Mouse (Mus musculus) CD8-positive naive resting alpha-beta T cell, adult 57 days (primary cell): ENCODE results near the gene Olfr6. TPM values are rescaled to one million over a fixed set of nuclear protein-coding genes. Genes with fewer than 3 reads are reported as not detected.

Source experiments
- total RNA-seq: library from RNA; stranded (reverse); gene quantifications from one replicate; pipeline ENCODE4 v1.2.4, GENCODE M21; 2023

The Olfr6 gene
- total RNA-seq = not detected

DNA sequence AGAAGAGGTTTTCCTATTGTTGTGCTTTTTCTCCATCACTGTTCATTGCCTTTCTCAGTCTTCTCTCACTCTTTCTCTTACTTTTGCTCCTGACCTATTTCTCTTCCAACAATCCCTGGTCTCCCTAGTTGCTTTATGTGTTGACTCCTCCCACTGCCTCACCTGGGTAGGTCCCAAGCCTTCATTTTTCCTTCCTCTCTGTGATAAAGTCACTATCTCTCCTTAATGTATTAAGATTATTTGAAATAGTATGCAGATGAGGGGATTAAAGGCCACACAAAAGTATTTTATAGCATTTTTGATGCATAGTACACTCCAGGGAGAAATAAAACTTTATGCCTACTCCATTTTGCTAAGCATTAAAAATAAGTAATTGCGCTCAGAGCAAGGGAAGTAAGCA lies at the start of gene Olfr6:
TSS of gene Olfr6 (minus strand) at position 101 of the 400 bp plus-strand sequence.

DNA sequence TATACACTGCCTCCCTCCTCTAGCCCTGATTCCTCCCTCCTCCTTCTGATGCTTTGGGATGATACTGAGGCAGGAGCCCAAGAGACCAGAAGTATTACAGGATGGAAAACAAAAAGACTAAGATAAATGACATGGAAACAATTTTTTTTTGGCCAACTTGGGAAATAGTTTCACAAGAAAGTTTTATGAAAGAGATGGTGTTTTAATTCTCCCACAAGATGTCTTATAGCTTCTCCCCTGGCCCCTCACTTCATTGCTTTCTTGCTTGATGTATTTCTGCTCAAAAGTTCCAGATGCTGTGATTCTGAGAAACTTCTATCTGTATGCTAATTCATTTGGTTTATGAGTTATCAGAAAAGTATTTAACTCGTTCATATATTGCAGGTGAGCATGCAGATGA lies 42.2 kb upstream of the Olfr6 start, which contains the start of gene Olfr2:
TSS of gene Olfr2 (minus strand) at position 101 of the 400 bp plus-strand sequence.

DNA sequence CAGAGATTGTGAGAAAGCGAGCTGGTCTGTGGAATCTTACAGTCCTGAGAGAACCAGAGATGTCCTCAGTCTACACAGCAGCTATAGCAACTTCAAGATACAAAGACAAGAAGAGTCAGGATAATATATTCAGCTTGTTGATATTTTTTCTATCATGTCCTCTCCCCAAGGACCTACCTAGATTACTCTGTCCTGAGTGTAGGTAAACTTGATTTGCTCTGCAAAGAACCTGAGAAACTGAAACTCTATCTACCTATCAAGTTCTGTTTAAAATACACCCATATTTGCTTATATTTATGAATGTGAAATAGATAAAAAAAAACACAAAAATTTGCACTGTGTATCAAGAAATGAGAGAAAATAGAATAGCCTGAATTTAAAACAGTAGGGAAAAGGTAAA lies 11.6 kb upstream of the Olfr6 start, which contains the start of gene Olfr711:
TSS of gene Olfr711 (minus strand) at position 101 of the 400 bp plus-strand sequence.

DNA sequence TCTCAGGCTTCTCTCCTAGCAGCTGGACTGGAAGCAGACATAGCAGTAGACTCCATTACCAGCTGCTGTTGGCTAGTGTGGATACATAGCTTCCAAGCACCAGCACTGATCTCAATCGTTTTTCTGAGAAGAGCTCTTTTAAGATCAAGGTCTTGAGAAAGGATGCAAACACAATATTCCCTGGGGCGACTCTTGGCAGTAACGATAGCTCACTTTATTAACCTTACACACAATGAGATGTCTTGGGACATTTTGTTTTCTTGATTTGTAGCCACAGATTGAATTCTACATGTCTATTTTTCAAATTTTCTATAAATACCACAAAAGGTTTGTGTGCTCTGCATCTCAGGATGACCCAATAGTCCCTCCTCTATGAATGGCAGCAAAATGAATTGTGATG lies 15.5 kb downstream of the Olfr6 start, which contains the start of gene Olfr710:
TSS of gene Olfr710 (minus strand) at position 101 of the 400 bp plus-strand sequence.

DNA sequence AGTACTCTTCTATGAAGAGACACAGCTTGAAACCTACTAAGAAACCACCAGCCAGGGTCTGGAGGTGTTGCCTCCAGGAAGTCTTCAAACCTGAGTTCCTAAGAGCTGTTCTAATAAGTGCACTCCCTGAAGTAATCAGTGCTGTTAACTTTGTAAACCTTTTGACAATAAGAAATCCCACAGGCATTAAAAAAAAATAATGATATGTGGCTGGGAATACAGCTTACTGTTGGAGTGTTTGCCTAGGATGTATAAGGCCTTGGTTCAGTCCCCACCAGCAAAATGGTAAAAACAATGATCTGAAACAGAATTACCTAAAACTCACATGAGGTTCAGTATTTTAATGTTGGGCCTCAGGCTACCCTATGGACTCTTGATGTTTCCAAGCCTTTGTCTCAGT lies 31.6 kb downstream of the Olfr6 start, which contains the start of gene Olfr709-ps1:
TSS of gene Olfr709-ps1 (minus strand) at position 101 of the 400 bp plus-strand sequence.

DNA sequence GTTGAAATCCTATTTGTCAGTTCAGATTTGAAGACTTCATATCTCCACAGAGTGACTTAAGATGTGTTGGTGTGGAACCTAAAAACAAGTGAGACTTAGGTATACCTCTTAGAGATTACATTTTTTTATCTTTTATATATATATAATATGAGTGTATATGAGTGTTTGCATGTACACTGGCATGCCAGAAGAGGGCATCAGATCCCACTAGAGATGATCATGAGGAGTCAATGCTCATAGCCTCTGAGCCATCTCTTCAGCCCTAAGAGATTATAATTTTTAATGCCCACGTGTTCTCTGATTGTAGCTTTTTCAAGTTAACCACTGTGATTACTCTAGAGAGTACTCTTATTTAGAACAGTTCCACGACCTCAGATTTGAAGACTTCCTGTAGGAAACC lies 56.1 kb downstream of the Olfr6 start, which contains the start of gene Olfr1532-ps1:
TSS of gene Olfr1532-ps1 (plus strand) at position 326 of the 400 bp plus-strand sequence.

Other genes with a start within 250 kb of the Olfr6 start
- gene Olfr695, start 247.5 kb downstream of the Olfr6 start, total RNA-seq = not detected
- gene Olfr697, start 221.5 kb downstream of the Olfr6 start, total RNA-seq = not detected
- not detected for gene Olfr698, start 208.5 kb downstream of the Olfr6 start, total RNA-seq
- not detected for gene Olfr699, start 170.7 kb downstream of the Olfr6 start, total RNA-seq
- gene Olfr700, start 155.1 kb downstream of the Olfr6 start, total RNA-seq = not detected
- not detected for gene Olfr701, start 149.8 kb downstream of the Olfr6 start, total RNA-seq
- not detected for gene Olfr702, start 130.0 kb downstream of the Olfr6 start, total RNA-seq
- not detected for gene Olfr703, start 120.6 kb downstream of the Olfr6 start, total RNA-seq
- not detected for gene Olfr704, start 100.8 kb downstream of the Olfr6 start, total RNA-seq
- gene Olfr705, start 87.0 kb downstream of the Olfr6 start, total RNA-seq = not detected
- not detected for gene Olfr706, start 75.8 kb downstream of the Olfr6 start, total RNA-seq
- gene Olfr707, start 62.7 kb downstream of the Olfr6 start, total RNA-seq = not detected
- not detected for gene Olfr1532-ps1, start 55.9 kb downstream of the Olfr6 start, total RNA-seq
- 0.12 TPM for gene Olfr709-ps1, start 31.7 kb downstream of the Olfr6 start, total RNA-seq
- not detected for gene Olfr710, start 15.6 kb downstream of the Olfr6 start, total RNA-seq
- gene Olfr711, start 11.5 kb upstream of the Olfr6 start, total RNA-seq = not detected
- gene Olfr2, start 42.1 kb upstream of the Olfr6 start, total RNA-seq = not detected
- not detected for gene Olfr713, start 67.2 kb upstream of the Olfr6 start, total RNA-seq
- gene Olfr714, start 107.0 kb upstream of the Olfr6 start, total RNA-seq = not detected
- not detected for gene Olfr17, start 129.3 kb upstream of the Olfr6 start, total RNA-seq
- gene Olfr715b, start 146.4 kb upstream of the Olfr6 start, total RNA-seq = not detected
- gene Olfr715, start 167.1 kb upstream of the Olfr6 start, total RNA-seq = not detected
- gene Olfr716, start 174.4 kb upstream of the Olfr6 start, total RNA-seq = not detected
- gene Nlrp14, start 203.1 kb upstream of the Olfr6 start, total RNA-seq = not detected
- not detected for gene Rbmxl2, start 245.5 kb upstream of the Olfr6 start, total RNA-seq